Mouse (Mus musculus) kidney, postnatal 10 days (tissue): ENCODE data around the gene Tlcd2.
"Not testable (repeated sequence)": the region's sequence is repeated elsewhere in the genome, so short reads cannot be mapped to it uniquely, and the experiment has no call there.

Experiments
- DNase-seq: peaks from one replicate; pipeline ENCODE4 v3.0.0; 2021; ENCODE audit warnings: mixed read lengths

The Tlcd2 gene

DNA sequence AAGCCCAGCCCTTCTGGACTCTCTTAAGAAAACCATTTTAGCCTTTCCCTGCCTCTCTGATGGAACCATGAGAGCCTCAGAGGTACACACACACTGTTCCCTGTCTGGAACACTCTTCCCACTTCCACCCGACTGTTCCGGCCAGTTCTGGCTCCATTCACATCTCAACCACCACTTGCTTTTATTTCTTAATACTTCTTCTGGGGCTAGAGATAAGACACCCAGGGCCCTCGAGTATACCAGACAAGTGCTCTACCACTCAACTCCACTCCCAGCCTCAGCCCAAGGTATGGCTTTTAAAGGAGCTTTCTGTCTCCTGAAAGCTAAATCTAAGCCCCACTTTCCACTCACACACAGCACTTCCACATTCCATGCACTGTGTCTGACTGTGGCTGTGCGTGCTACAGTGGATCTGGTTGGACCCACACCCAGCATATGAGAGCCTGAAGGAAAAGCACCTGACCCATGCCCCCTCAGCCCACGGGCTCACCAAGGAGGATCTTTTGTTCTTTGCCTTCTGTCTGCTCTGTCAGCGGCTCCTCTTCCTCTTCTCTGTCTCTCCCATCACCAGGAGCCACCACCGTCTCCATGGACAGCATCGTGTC is 11.1 kb upstream of the Tlcd2 start:
- DNase-seq = no peak

DNA sequence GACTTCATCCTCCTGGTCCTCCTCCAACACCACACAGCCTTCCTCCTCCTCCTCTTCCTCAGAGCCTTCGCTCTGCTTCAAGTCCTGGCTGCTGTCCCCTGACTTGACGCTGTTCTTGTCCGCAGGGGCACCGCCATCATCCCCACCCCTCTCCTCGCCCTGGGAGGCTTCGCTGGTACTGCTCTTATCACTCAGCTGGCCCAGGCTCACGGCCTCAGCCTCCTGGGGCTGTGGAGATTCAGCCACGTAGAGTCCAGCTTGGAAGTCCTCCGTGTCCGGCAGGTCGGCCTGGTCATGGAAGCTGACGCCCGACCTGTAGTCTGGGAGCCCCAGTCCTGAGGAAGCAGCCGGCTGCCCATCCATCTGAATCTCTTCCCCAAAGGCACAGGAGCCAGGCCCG is 10.6 kb upstream of the Tlcd2 start:
- DNase-seq = no peak

DNA sequence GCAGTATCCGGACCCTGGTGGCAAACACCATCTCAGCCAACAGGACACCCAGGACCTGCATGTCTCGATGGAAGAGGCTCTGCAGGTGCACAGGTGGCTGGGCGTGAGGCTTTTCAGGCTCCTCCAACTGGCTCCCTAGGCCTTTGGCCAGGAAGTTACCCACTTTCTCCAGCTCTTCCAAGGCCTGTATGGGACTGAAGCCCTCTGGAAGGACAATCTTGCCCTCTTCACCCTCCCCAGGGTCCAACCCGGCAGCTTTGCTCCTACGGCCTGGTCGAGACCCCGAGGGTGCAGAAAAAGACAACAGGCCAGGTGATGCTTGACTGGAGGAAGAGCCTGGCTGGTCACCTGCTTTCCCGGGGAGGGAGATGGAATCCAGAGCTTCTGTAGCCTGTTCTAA is 9.4 kb upstream of the Tlcd2 start:
- no peak for DNase-seq

DNA sequence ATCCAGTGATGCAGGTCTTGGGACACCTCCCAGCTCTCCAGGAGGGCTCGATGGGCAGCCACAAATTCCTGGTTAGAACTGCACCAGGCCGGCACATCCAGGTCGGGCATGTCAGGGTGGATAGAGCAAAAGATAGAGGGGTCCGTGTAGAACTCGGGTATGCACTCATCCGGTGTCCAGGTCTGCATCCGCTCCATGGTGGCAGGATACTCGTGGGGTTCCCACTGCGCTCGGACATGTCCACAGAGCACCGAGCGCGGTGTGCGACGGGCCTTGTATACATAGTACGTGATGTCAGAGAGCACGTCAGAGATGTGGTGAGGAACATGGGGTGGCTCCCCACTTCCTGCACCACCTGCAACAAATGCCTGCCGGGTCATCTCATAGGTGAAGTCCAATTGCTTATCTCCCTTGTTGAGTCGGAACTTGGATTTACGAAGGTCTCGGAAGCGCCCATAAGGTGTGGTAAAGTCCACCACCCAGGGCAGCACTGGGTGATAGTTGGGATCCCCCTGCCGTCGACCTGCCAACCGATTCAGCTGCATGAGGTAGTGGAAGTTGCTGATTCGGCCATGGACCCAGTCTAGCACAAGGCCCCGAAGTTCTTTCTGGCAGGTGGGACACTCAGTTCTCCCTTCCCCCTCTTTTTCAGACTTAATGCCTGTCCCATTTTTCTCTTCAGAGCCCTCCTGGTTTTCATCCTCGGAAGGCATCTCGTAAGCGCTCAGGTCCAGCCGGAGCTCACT is 8.5 kb upstream of the Tlcd2 start:
- no peak for DNase-seq

DNA sequence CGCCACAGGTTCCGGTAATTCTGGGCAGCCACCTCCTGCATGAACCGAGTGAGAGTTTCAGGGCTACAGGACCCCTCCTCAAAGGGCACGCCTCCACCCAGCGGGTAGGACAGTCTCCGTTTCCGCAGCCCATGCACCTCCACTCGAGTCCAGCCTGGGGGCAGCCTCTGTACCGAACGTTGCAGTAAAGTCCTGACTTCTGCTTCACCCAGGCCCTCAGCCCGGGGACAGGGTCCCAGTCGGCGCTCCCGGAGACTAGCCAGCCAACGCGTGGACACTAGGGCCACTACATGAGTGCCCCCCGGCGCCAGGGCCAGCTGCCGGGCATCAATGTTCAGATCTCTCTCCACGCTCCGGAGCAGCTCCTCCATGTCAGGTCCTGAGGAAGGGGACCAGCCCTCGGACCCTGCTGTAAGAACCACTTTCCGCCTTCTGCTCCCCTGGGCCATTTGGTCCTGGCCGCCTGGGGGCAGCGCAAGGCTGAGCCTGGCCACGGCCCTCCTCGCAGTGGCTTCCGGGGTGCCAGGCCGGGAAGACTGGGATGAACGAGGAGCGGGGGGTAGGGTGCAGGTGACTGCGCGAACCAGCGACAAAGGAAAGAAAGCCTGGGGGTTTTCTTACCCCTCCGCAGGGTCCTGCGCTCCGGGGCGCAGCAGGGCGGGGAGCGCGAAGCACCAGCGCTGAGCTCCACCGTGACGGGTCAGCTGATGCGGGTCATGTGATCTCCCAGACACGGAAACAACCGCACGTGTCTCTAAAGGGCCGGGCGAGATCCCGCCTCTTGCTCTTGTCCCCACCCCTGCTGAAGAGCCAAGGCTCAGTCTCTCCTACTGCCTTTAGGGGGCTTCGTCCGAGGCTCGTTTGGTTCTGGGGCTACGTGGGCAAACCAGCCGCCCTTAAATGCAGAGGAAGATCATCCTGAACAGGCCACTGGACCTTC is 7.3 kb upstream of the Tlcd2 start, which contains the start of gene Wdr81:
Gene Wdr81 (minus strand): TSS at position 727 of the 940 bp plus-strand sequence.
- DNase-seq = peak; percentile 94

DNA sequence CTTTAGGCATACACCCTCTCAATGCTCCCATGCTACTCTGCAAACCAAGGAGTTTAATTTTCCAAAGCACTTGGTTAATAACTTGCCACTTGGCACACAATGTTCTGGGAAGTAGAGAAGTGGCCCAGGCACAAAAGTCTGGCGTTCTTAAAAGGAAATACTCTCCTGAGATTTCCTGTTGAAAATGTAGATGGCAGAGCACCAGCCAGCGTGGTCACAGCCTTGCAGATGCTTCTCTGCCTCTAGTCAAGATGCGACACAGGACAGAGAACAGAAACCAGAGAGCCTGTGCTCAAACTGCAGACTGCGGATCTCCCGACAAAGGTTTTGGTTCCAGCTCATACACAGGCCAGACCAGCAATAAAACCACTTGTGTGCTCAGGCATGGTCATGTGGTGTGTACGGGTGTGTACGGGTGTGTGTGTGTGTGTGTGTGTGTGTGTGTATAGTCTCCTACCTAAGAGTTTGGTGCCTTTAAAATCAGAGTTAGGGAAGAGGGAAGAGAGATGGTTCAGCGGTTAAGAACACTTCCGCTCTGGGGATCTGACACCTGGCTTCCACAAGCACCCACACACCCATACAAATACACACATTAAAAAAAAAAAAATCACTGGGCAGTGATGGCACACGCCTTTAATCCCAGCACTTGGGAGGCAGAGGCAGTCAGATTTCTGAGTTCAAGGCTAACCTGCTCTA is 6.3 kb upstream of the Tlcd2 start:
- peak; percentile 25 for DNase-seq

DNA sequence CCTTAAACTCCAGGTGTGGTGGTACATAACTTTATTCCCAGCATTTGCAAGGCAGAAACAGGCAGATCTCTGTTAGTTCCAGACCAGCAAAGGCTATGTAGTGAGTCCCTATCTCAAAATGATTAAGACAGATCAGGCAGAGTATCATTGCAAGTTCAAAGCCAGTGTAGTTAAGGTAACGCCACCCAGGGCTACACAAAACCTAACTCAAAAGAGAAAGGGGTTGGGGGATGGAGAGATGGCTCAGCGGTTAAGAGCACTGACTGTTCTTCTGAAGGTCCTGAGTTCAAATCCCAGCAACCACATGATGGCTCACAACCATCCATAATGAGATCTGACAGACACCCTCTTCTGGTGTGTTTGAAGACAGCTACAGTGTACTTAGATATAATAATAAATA is 5.5 kb upstream of the Tlcd2 start:
- DNase-seq = not testable (repeated sequence)

DNA sequence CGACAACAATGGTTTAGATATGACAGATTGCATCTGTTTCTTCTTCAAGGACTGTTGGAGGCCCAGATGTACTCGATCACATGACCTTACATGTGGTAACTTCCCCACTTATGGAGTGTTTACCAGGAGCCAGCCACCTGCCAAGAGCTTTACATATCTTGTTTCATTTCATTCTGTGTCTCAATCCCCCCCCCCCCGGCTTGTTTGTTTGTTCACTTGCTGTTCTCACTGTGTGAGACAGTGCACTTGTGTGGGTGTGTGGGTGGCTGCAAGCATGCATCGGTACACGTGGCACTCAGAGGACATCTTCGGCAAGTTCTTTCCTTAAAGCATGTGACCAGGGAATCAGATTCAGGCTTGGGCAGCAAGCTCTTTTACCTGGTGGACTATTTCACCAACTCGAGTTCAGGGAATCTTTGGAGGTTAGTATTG is 5.1 kb upstream of the Tlcd2 start:
- DNase-seq = no peak

DNA sequence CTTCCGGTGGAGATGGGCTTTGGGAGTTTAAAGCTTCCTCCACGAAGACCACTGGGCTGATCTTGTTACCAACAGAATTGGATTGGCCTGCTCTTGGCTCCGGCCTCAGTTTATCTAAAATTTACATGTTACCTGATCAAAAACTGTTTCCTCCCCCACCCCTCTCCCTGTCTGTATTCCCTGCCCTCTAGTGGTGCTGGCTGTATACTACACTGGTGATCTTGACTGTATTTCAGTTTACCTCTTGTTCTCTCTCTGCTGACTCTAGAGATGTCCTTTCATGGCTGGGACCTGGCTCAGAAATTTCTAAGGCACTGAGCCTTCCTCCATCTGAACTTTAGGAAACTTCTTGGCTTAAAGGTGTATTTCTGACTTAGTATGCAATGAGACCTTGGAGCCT is 3.3 kb upstream of the Tlcd2 start:
- DNase-seq = peak; percentile 58

DNA sequence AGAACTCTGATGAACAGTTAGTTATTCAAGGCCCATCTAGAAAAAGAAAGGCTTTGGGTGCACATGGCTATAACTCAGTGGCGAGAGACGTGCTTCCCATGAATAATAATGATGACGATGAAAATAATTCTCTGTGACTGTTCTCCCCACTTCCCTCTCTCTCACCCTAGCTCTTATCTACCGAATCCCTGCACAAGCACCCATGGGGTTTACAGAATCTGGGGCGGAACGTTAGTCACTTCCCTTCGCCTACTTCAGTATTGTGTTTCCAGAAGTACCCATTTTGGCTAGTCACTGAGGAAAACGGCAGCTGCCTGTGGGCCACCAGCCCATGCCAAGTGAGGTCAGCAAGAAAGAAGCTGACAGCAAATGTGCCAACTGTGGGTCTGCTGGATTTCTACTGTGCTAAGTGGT is 2.9 kb upstream of the Tlcd2 start:
- DNase-seq = no peak

DNA sequence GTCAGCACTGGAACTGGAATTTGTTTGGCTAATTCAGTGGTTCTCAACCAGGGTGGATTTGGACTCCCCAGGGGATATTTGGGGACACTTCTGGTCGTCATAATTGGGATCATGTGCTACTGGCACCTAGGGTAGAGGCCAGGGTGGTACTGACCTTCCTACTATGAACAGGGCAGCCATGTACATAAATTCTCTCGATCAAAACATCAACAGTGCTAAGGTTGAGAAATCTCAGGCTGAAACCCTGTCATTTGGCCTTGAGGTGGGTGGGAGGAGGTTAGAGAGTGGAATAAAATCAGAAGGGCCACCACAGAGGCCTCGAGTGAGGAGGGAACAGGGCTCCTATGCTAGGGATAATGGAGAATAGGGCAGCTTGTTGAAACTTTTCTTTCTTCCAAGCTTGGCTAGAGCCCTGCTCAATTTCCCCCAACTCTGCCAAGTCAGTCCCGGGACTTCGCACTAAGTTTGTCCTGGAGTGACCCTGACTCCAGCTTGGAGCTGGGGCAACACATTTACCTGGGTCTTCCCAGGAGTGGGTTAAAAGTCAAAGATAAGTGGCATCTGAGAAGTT is 2.3 kb upstream of the Tlcd2 start:
- peak; percentile 53 for DNase-seq

DNA sequence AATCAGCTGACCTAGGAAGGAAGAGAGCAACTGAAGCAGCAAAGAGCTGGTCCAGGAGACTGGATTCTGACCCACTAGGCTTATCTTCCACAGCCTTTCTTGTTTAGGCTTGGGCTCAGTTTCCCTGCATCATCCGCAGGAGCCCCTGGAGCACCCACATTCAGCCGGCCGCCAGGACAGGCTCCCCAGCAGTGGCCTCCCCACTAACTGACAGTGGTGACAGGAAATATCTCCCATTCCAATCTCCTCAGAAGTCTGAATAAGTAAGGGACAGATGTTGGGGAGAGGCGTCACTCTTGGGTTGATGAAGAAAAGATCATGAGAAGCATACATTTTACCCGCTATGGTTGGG is 1.8 kb upstream of the Tlcd2 start:
- no peak for DNase-seq

DNA sequence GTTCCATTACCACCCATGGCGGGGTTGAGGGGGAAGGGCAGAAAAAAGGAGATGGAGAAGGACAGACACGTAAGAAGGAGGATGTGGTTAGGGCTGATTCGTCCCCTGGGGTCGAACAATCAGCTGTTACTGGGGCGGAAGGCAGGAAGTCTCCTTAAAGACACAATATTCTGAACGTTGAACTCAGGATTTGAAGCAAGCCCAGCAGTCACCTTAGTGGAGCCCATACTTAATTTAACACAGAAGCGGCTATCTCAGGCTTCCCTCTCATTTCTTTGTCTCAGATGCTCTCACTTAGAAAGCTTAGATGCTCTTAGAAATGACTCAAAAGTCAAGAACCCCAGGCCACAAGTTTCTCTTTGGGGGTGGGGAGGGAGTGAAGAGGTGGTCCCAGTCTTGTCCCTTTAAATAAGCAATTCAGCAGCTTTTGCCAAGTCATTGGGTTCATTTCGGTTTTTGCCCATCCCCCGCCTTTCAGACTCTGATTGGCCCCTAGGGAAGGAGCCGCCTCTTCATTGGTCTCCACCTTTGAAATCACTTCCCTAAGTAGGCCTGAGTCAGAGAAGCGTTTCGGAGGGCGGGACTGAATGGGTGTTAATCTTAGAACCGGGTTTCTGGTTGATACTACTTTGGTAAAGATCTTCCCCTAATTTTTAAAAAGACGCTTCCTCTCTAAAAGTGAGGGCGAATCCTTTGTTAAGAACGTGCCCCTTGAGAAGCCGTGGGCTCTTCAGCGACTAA is 1.2 kb upstream of the Tlcd2 start:
- peak; percentile 94 for DNase-seq

DNA sequence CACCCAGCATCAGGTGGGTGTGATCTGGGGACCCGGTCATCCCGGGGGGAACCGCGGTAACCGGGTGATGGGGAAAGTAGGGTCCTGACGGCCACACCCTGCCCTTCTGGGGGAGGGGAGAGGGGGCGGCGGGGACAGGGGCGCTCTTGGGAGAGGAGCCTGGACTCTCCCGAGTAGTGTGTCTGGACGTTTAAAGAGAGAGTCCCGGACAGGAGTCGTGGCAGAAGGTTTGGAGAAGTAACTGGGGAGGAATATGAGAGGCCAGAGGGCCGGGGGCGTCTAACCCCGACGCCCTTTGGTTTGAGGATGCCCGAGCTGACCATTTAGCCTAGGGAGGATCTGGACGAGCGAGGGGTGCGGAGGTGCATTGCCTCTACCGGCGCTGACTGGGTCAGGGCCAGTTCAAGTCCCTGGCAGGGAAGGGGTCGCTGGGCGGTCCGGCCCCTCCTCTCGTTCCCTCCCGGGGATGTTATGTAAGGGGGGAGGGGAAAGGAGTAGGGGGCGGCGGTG is 283 bp downstream of the Tlcd2 start:
- no peak for DNase-seq

DNA sequence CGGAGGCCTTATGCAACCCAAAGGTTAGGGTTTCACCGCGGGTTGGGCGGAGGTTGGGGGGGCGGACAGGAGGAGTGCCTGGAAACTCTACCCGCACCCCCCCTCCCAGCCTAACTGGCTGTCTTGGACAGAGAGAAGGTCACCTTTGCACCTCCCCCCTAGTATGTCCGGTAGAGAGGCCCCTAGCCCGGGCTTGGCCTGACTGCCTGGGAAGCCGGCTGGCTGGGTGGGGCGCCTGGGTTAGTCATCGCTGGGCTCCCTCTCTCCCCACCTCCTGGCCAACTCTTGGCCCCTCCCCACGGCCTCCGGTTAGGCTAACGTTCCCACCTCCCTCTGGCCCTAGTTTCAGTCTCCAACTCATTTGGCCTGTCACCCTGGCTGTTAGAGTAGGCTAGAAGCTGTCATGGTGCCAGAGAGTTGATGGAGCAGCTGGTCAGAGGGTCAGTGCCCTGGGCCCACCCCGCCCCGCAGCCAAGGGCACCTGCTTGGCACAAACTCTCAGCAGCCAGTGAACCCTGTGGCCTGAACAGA is 803 bp downstream of the Tlcd2 start:
- DNase-seq = peak; percentile 87

DNA sequence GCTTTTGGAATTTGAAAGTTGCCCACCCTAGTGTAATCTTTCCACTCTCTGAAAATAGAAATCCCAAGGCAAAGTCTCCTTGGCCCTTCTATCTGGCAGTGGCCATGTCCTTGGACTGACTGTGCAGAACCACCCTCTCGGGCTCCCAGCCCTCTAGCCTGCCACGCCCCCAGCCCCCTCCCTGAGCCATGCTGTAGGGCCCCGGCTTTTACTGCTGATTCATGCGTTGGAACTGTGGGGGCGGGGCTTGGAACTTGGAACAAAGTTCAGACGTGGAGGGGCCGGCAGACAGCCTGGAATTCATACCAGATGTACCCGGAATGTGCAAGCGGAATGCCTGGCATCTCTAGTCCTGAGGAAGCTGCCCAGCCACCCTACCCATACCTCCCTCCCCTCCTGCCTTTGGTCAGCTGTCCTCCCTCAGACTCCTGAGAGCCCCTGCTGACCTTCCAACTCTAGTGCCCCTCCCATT is 1.4 kb downstream of the Tlcd2 start:
- peak; percentile 98 for DNase-seq

DNA sequence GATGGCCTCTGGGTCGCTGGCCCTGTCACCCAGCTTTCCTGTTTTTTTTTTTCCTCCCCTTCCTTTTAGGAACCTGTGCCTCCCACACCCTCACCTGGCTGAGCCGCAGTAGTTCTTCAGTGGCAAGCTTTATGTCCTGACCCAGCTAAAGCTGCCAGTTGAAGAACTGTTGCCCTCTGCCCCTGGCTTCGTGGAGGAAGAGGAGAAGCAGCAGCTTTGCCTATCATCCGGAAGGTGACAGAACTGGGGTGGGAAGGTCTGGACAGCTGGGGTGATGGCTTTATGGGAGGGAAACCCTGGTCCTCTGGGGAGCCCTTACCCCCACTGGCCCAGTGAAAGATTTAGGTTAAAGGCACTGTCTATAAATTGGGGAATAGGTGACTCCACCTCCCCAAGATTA is 2.1 kb downstream of the Tlcd2 start:
- DNase-seq = no peak

DNA sequence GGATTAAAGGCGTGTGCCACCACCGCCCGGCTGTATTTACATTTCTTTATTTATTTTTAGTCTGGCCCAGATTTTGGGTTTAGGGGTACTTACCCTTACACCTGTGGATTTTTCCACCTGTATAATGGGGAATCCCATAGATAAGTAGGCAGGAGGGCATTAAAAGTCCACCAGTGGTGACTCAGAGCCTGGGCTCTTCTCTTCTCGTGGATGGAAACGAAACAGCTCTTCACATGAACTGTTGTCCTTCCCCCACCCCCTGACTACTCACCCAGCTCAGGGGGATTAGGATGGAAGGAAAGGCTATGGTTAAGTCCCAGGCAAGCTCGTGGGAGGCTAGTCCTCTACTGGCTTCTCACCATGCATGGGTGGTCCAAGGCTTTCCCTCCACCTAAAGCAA is 2.9 kb downstream of the Tlcd2 start:
- no peak for DNase-seq

DNA sequence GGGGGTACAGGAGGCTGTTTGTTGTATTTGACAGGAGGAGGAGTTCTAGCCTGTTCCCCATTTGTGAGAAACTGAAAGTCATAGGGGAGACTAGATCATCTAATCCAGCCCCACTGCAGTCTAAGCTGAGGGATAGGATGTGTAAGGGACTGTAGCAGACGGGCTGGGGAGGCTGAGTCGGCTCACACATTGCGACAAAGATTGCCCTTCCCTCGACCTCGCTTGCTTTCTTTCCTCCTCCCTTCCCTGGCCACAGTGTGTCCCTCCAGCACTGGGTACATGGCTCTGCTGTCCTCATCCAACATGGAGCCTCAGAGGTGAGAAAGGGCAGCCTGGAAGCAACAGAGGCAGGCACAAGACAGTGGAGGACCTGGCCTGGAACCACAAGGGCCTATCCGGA is 3.5 kb downstream of the Tlcd2 start:
- DNase-seq = no peak

DNA sequence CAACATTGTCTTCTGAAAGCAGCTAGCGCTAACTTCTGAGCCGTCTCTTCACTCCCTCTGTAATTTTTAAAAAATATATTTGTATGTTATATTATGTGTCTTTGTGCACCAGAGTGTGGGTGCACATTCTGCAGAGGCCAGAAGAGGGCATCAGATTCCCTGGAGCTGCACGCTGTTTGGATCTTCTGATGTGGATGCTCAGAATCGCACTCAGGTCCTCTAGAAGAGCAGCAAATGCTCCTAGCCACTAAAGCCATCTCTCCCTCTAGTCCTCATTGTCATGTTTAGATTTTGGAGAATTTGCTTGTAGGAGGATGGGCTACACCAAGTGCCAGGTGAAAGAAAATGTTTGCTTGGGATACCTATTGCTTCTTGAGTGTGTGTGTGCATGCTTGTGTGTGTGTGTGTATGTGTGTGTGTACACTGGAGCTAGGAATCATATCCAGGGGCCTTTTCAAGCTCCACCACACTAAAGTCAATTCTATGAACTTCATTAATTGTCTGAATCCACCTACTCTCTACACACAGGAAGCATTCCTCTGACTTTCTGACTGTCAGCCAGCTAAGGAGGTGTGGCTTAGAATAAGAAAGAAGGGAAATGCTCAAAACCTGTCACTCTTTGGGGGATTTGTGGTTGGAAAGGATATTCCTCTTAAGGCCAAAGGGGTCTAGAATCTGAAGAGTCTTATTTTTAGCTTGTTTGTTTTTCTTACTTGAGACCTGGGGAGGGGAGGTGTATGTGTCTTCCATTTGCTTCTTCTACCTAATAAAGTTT is 5.4 kb downstream of the Tlcd2 start:
- peak; percentile 15 for DNase-seq
